12 mouse cellular contexts compared by ENCODE assay signal in the genomic region with DNA sequence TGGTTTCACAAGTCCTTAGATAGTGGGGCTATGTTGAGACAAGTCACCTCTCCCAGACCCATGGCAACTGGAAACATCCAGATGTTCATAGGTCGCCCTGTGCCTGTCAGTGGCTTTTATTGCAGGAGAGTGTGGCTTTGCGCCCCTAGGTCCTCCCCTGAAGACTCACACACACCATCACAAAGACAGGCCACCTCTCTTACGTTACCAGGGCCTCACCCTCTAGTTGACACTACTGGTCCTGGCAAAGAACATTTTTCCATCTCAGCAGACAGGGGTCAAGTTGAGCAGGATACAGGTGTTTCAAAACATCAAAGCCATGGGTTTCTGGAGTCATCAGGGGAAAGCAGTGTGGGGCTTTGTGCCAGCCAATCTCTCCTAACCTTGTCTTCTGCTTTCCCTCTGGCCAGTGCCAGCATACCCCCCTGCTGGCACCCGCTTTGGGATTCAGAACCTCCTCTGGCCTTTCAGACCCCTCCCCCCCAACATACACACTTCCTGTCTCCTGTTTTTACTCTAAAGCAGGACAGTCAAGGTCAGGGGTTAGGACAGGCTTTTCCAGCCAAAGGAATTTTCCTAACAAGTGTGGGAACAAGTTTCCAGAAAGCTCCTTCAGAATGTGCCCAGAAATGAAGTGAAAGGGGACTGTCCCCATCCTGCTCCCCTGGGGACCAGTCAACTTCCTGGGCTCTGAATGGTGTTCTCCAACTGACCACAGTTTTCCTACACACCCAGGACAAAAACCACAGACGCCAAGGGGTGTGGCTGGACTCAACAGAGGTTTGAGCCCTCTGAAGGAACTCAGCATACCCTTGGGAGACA. TPM values are rescaled to one million over a fixed set of nuclear protein-coding genes. Genes with fewer than 3 reads are reported as not detected.
DNase-seq lines count a peak whose midpoint lies in the region; ATAC-seq and TF ChIP-seq lines count a peak whose summit lies in the region.
"Had no signal": no experiment of that assay in that cellular context is flagged by ENCODE, and none has a peak within 500 bp of the region (broad histone marks: within the 10 kb centered on the region; RNA-seq: fewer than 3 reads in every experiment).

No protein-coding gene starts in this region.

- no peak overlapping the region for H3K27ac ChIP-seq in heart, embryonic 12.5 days (ENCODE audit: poor library complexity, severe bottlenecking)
- H3K27ac ChIP-seq in lung, embryonic 16.5 days (ENCODE audit: low read length), result no peak overlapping the region
- H3K27ac ChIP-seq in neural tube, embryonic 15.5 days (replicated peaks), result no peak overlapping the region
- H3K27ac ChIP-seq: embryonic facial prominence, embryonic 15.5 days; lung, embryonic 15.5 days; stomach, embryonic 15.5 days had no signal

- H3K36me3 ChIP-seq in heart, embryonic 12.5 days, result no peaks in the 10 kb centered on the region
- no peaks in the 10 kb centered on the region for H3K36me3 ChIP-seq in lung, embryonic 16.5 days (ENCODE audit: control insufficient read depth, insufficient read depth, low read length)
- peaks cover 27% of the 10 kb centered on the region for H3K36me3 ChIP-seq in neural tube, embryonic 15.5 days
- H3K36me3 ChIP-seq: lung, embryonic 15.5 days; stomach, embryonic 15.5 days had no signal

- peak; percentile 28 for DNase-seq in adrenal gland, adult 2 months
- no peak for DNase-seq in adrenal gland, adult 18-20 months (ENCODE audit: low spot score in 2 of 2)
- DNase-seq in Patski (ENCODE audit: low read depth, low spot score), result no peak
- no peak for DNase-seq in left cerebral cortex, adult 11 months (ENCODE audit: low spot score)
- no peak for DNase-seq in right cerebral cortex, postnatal 10 days (ENCODE audit: low spot score in 2 of 2)

- 61% methylated on average over 5 of the region's 5 CpGs for WGBS in heart, embryonic 12.5 days
- 69% methylated on average over 5 of the region's 5 CpGs for WGBS in lung, embryonic 16.5 days
- WGBS in neural tube, embryonic 15.5 days, result 73% methylated on average over 5 of the region's 5 CpGs

- CTCF ChIA-PET in Patski (lab: Charles Lee), result no interaction called here

- no peaks in the 10 kb centered on the region for H3K27me3 ChIP-seq in Patski
- no peaks in the 10 kb centered on the region for H3K27me3 ChIP-seq in heart, embryonic 12.5 days (replicated peaks)
- no peaks in the 10 kb centered on the region for H3K27me3 ChIP-seq in lung, embryonic 16.5 days (ENCODE audit: control insufficient read depth, insufficient read depth, low read depth, low read length)
- H3K27me3 ChIP-seq in neural tube, embryonic 15.5 days (replicated peaks), result no peaks in the 10 kb centered on the region
- H3K27me3 ChIP-seq: embryonic facial prominence, embryonic 15.5 days; lung, embryonic 15.5 days; stomach, embryonic 15.5 days had no signal

- ATAC-seq in Patski, result peak; percentile 6
- peak; percentile 51; the same call in 1 of the 2 replicates for ATAC-seq in heart, embryonic 12.5 days (ENCODE audit: insufficient number of reproducible peaks, low FRiP score)
- peak; percentile 49 for ATAC-seq in lung, embryonic 16.5 days (ENCODE audit: low read depth)
- ATAC-seq in neural tube, embryonic 15.5 days (ENCODE audit: low FRiP score), result no peak
- ATAC-seq: inflammation-experienced regulatory T-cells, adult 6 months had no signal

- H3K4me3 ChIP-seq in heart, embryonic 12.5 days, result no peak overlapping the region
- H3K4me3 ChIP-seq in lung, embryonic 16.5 days (ENCODE audit: low read length), result no peak overlapping the region
- no peak overlapping the region for H3K4me3 ChIP-seq in neural tube, embryonic 15.5 days (replicated peaks)
- H3K4me3 ChIP-seq: embryonic facial prominence, embryonic 15.5 days; lung, embryonic 15.5 days; stomach, embryonic 15.5 days had no signal

- no peak overlapping the region for H3K4me2 ChIP-seq in heart, embryonic 12.5 days
- no peak overlapping the region for H3K4me2 ChIP-seq in lung, embryonic 16.5 days (ENCODE audit: low read depth, low read length)
- H3K4me2 ChIP-seq in neural tube, embryonic 15.5 days, result no peak overlapping the region
- H3K4me2 ChIP-seq: embryonic facial prominence, embryonic 15.5 days; lung, embryonic 15.5 days; stomach, embryonic 15.5 days had no signal

- in situ Hi-C loops in Patski (cut with MboI; ENCODE audit: low pct_unique_long_range_greater_than_20kb), result no loop called here

- H3K4me1 ChIP-seq in heart, embryonic 12.5 days (replicated peaks), result peaks cover 10% of the 10 kb centered on the region
- H3K4me1 ChIP-seq in lung, embryonic 16.5 days (replicated peaks; ENCODE audit: control insufficient read depth, insufficient read depth, low read length), result no peaks in the 10 kb centered on the region; the same call in 1 of the 2 replicates
- no peaks in the 10 kb centered on the region for H3K4me1 ChIP-seq in neural tube, embryonic 15.5 days
- H3K4me1 ChIP-seq: embryonic facial prominence, embryonic 15.5 days; lung, embryonic 15.5 days had no signal

- POLR2A ChIA-PET in Patski (lab: Charles Lee), result interaction anchor here (1.2 kb wide), 1 partner anchor 26 kb away, joined by 3 read pairs; no protein-coding TSS in a partner anchor

- peaks cover 3% of the 10 kb centered on the region; the same call in 1 of the 2 replicates for H3K9me3 ChIP-seq in heart, embryonic 12.5 days (replicated peaks)
- H3K9me3 ChIP-seq in lung, embryonic 16.5 days (ENCODE audit: control insufficient read depth, low read length), result no peaks in the 10 kb centered on the region
- H3K9me3 ChIP-seq in neural tube, embryonic 15.5 days (replicated peaks), result no peaks in the 10 kb centered on the region
- H3K9me3 ChIP-seq: embryonic facial prominence, embryonic 15.5 days; lung, embryonic 15.5 days; stomach, embryonic 15.5 days had no signal

- no peak for TF ChIP-seq CTCF in Patski (IDR thresholded peaks at IDR 0.05)

- H3K9ac ChIP-seq in heart, embryonic 12.5 days, result no peak overlapping the region
- H3K9ac ChIP-seq in lung, embryonic 16.5 days (ENCODE audit: low read length), result no peak overlapping the region
- H3K9ac ChIP-seq in neural tube, embryonic 15.5 days (replicated peaks), result no peak overlapping the region
- H3K9ac ChIP-seq: embryonic facial prominence, embryonic 15.5 days; lung, embryonic 15.5 days; stomach, embryonic 15.5 days had no signal

RNA-seq across cellular contexts. Expression of gene Prkar1b, which starts 31.5 kb away (rescaled TPM):
- total RNA-seq in adrenal gland, adult 2 months (2021), result 10 to 100 TPM; 32.5 to 56.3 TPM
- 31.8 and 34.3 TPM in 2 replicates for polyA plus RNA-seq in adrenal gland, adult 2 months (2012; rRNA removed)
- 10 to 100 TPM; 44.4 to 67.4 TPM for total RNA-seq in adrenal gland, adult 18-20 months (2021)
- polyA plus RNA-seq in Patski (2021), result 0.55 TPM
- polyA plus RNA-seq in heart, embryonic 12.5 days (2016; fragmentation: Nextera tagmentation; extraction: Ambion mirVana), result 10.4 and 11.5 TPM in 2 replicates
- polyA plus RNA-seq in lung, embryonic 16.5 days (2015; fragmentation: Nextera tagmentation; extraction: Ambion mirVana), result 17.3 and 17.4 TPM in 2 replicates
- 272 and 321 TPM in 2 replicates for polyA plus RNA-seq in neural tube, embryonic 15.5 days (2015; fragmentation: Nextera tagmentation; extraction: Ambion mirVana)

RNA-seq across cellular contexts. Expression of gene Dnaaf5, which starts 31.7 kb away (rescaled TPM):
- 10 to 100 TPM; 20.1 to 24.2 TPM for total RNA-seq in adrenal gland, adult 2 months (2021)
- 46.2 and 48.9 TPM in 2 replicates for polyA plus RNA-seq in adrenal gland, adult 2 months (2012; rRNA removed)
- total RNA-seq in adrenal gland, adult 18-20 months (2021), result 10 to 100 TPM; 17.1 to 19.4 TPM
- 45.6 TPM for polyA plus RNA-seq in Patski (2021)
- polyA plus RNA-seq in heart, embryonic 12.5 days (2016; fragmentation: Nextera tagmentation; extraction: Ambion mirVana), result 9.8 and 10.5 TPM in 2 replicates
- 4.8 and 5.8 TPM in 2 replicates for polyA plus RNA-seq in lung, embryonic 16.5 days (2015; fragmentation: Nextera tagmentation; extraction: Ambion mirVana)
- polyA plus RNA-seq in neural tube, embryonic 15.5 days (2015; fragmentation: Nextera tagmentation; extraction: Ambion mirVana), result 3.9 and 4.6 TPM in 2 replicates
